Mouse (Mus musculus) heart, postnatal 0 days (tissue): ENCODE data around the gene Prdm16.

Experiments used
- CTCF ChIP-seq: IDR thresholded peaks from 2 replicates; pipeline ENCODE4 v1.5.1; 2016; ENCODE audit warnings: antibody characterized with exemption, control low read depth, low read depth
- EP300 ChIP-seq: IDR thresholded peaks from 2 replicates; pipeline ENCODE4 v1.6.1; 2016; ENCODE audit warnings: antibody characterized with exemption, low read depth

DNA sequence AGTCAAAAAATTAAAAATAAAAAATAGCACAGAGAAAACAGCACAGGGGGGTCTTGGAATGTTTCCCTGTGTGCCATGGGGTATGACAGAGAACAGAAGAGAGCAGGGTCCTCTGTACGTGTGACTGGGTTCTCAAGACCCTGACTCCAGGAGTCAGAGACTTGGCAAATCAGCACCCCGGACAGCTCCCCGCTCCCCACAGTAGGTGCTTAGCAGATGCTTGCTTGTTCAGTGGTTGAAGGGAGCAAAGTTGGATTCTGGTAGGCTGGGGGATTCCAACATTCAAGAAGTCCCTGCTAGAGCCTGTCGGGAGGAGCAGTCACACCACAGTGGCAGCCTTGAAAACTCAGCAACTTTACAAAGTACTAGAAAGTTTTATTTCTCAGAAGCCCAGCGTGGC, 170.4 kb downstream of the Prdm16 start:
- no peak for TF ChIP-seq CTCF
- no peak for TF ChIP-seq EP300
